Mouse (Mus musculus) gastrocnemius, postnatal 14 days (tissue): Measurements from ENCODE around the gene Manf. TPM values are rescaled to one million over a fixed set of nuclear protein-coding genes. Genes with fewer than 3 reads are reported as not detected.

Experiments used
- DNase-seq: peaks from one replicate; pipeline ENCODE4 v3.0.0; 2021; ENCODE audit warnings: mixed read lengths
- intact Hi-C: fragments of 180-260 bp; cut with DNase I; formaldehyde crosslinking; loops from one replicate; pipeline ENCODE4 v1.15.1; 2025; ENCODE audit warnings: low total_unique reads
- total RNA-seq, 2 experiments: library from RNA; stranded (reverse); gene quantifications; 2 replicates each; pipeline ENCODE4 v1.2.3; 2021

Gene Manf
- total RNA-seq, 2 experiments from 2014 or later, result 47.4 to 61.3 TPM

DNA sequence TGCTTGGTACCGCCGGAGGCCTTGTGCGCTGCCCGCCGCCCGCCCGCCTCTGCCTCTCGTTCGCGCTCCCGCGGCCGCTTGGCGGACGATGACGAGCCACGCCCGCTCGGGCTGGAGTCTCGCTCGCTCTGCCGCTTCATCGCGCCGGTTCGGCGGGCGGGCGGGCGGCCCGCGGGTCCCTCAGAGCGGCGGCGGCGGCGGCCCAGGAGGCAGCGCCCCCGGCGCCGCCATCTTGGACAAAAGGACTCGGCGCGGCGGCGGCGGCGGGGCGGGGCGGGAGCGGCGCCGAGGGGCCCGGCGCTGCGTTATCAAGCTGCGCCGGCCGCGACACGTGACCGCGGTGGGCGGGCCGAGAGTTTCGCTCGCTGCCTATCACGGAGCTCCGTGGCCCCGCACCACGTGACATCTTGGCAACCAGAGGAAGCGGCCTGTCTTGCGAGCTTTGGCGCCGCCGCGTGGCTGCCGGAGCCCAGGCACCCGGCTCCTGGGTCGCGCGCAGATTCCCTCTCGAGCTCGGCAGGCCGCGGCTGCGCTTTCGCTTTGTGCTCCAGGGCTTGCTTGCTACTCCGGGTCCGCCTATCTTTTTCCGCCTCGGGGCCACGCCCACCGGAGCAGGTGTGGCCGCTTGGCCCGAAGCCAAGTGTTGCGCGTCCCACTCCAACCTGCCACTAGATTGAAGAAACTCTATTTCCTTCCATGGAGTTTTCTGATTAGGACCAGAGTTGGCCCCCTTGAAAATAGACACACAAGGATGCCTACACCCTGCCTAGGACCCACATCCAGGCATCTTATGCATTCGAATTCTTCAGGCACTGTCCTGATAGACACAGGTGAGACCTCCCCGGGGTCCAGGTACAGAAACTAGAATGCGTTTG lies 4.7 kb downstream of the Manf start, which contains the start of gene Rbm15b:
Gene Rbm15b, minus strand, starts transcription at position 601 of the 875 bp plus-strand sequence.
- intact Hi-C loops, result loop anchor here (10.0 kb wide), 2 partner anchors 62 to 202 kb away; partner anchors contain the start of genes Dcaf1 and Tex264
- DNase-seq, result peak; percentile 99

DNA sequence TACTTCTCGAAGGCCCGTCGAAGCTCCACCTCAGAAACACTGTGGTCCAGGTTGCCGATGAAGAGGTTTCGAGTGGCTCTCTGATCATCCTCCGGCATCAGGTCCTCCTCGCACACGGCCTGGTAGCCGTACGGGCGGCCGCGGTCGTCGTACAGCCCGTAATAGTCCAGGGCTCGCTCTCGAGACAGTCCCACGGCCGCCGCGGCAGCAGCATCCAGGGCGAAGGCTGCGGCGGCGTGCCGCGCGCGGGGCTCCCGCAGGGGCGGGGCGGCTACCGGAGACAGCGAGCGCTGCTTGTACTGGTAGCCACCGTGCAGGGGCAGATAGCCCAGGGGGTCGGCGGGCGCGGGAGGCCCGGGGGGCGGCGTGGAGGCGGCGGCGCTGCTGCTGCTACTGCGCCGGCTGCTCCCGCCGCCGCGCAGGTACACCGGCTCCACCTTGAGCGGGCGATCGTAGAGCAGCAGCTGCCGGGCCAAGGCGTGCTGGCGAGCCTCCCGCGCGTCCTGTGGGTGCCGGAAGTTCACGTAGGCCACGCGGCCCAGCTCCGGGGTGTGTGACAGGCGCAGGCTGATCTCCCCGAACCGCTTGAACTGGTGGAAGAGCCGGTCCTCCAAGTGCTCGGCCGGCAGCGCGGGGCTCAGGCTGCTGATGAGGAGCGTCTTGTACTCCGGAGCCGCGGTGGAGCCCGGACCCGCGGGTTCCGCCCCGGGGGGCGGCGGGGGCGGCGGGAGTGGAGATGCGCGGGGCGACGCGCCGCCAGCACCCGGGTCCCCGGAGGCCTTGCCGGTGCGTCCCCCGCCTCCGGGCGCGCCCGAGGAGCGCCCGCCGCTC lies 5.7 kb downstream of the Manf start:
- DNase-seq, result peak; percentile 42
- intact Hi-C loops, result loop anchor here (10.0 kb wide), 2 partner anchors 61 to 201 kb away; partner anchors contain the start of genes Dcaf1 and Tex264

DNA sequence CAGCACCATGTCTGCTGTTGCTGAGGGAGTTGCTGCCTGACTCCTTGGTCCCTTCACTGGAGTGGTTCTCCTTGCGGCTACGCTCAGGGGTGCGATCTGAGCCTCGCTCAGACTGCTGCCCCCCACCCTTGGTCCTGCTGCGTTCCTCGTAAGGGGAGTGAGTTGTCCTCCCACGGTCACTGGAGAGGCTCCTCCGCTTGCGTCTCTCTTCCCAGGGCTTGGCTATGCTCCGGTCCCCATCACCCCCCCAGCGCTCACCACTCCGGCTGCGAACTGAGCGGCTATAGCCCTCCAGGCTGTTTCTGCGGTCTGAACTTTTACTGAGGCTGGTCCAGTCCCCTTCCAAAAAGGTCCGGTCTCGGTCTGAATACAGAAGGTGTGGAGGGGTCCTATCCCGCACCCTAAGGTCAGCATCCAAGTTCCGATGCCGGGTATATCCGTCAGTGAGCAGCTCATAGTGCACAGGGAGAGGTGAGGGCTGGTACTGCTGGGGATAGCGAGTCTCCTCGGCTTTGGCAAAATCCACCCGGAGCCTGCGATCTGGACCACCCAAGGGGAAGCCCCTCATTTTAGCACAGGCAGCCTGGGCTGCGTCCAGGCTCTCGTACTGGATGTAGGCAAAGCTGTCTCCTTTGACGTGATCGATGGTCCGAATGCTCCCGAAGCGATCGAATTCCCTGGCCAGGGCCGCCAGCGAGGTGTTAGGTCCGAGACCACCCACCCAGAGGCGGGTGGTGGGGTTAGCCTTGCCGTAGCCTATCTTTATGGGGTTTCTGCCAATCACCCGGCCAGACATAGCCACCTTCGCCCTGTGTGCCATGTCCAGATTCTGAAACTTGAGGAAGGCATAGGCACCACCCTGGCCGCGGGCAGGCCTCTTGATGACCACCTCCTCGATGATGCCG lies 6.5 kb downstream of the Manf start:
- no peak for DNase-seq
- intact Hi-C loops, result loop anchor here (10.0 kb wide), 2 partner anchors 60 to 200 kb away; partner anchors contain the start of genes Dcaf1 and Tex264

DNA sequence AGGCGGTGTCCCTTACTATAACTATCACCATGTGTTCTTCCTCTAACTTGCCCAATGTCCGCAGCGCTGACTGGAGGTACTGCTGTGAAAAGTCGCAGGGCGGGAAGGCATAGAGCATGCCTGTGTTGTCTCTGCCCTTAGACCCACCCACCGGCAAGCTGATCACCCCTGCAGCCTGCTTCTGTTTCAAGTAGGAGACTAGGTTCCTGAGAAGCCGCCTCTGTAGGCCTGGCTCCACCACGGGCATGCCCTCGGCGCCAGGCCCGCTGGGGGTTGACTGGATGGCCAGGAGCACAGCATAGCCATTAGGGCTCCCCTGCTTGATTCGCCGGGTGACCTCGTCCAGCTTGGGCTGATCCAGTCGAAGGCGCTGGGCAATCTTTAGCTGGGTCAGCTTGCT lies 7.5 kb downstream of the Manf start:
- no peak for DNase-seq
- intact Hi-C loops, result loop anchor here (10.0 kb wide), 2 partner anchors 60 to 200 kb away; partner anchors contain the start of genes Dcaf1 and Tex264

DNA sequence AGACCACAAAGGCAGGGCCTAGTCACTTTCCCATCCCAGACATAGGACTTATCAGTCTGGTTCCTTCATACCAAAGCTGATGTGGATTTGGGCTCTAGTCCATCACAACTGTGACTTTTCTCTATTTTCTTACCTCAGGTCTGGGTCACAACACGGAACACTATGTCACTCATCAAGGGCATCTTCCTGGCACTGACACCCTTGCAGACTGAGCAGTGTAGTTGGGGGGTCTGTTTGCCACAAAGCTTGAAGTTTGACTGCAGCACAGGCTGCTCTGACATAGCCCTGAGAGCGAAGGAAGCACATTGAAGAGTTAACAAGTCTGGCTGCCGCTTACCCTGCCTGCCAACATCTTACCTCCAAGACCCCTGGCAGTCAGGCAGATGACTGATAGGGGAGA lies 8.7 kb downstream of the Manf start:
- no peak for DNase-seq

DNA sequence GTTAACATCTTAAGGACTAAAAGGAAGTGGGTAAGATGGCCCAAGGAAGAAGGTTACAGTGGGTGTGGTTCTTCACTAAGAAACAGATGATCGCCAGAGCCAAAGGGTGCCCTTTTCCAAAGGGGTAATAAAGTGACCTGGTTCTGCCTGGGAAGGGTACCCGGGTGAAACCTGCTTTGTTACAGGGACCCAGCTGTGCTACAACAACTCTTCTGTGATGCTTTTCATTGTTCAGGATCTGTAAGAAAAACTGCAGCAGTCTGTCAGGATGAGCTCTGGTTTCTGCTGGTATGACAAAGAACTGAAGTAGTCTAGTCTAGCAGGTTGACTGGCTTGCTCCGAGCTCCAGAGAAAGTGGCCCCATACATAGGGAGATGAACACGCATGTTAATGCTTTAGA lies 9.6 kb downstream of the Manf start:
- intact Hi-C loops, result loop anchor here (10.0 kb wide), 2 partner anchors 57 to 197 kb away; partner anchors contain the start of genes Dcaf1 and Tex264
- DNase-seq, result no peak

More for the DNA sequence above, 8.7 kb downstream of the Manf start:
- intact Hi-C loops, result loop anchor here (10.0 kb wide), 2 partner anchors 58 to 198 kb away; partner anchors contain the start of genes Dcaf1 and Tex264

DNA sequence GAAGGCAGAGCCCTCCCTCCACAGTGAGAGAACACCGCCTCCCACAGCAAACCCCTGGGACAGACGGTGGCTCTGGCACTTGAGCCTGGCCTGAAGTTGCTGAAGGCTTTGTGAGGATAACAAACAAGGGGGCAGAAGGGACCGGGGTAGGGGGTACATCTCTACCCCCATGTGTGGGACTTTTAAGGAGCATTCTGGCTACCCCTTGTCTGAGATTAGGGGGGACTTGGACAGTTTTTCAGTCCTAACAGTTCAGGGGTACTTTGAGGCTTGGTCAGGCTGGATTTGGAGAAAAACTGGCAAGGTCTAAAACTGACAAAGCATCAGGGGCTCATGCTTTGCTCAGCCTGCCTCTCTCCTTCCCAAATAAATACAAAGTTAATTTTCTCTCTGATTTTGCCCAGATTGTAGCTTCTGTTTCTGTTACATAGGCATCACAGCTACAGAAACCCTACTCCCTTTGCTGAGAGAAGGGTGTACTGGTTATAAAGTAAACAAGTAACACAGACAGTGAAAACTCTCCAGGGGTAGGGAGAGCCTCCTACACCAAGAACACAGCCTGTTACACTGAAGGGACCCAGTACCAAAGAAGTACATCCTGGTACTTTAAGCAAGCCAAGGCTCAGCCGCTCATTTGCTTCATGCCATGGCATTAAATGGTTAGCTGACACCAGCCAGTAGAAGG lies 10.6 kb downstream of the Manf start:
- intact Hi-C loops, result loop anchor here (10.0 kb wide), 2 partner anchors 56 to 196 kb away; partner anchors contain the start of genes Dcaf1 and Tex264
- DNase-seq, result no peak

DNA sequence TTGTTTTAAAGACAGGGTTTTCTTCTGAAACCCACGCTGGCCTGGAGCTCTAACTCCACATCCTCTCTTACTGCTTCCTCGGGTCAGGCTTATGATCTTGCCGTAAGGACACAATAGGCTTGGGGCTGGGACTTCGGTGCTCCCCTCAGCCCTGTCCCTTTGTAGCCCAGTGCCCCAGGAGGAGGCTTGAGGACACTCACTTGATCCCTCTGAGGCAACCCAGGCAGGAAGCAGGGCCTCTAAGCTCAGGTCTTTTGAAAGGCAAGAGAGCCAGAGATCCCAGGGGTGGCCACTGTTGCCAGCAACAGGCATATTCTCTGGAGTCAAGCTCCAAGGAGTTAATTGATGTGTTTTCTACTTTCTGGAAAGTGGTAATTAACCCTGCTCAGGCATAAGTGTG lies 12.3 kb downstream of the Manf start:
- intact Hi-C loops, result no loop called here
- DNase-seq, result no peak

DNA sequence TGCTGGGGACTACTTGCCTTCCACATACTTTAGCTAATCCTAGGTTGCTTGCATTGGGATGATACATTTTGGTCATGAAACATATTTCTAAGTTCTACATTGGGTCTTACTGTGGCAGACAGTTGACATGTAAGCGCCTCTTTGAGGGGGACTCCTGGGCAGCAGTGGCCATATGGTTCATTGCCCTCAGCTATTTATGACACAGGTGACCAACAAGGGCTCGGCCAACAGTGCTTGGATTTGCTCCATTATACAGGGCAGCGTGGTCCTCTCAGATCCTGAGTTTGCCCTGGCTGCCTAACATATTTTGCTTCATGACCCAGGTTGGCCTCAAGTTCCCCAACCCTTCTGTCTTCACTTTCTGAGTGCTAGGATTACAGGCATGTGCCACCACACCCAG lies 15.1 kb downstream of the Manf start:
- intact Hi-C loops, result no loop called here
- no peak for DNase-seq

DNA sequence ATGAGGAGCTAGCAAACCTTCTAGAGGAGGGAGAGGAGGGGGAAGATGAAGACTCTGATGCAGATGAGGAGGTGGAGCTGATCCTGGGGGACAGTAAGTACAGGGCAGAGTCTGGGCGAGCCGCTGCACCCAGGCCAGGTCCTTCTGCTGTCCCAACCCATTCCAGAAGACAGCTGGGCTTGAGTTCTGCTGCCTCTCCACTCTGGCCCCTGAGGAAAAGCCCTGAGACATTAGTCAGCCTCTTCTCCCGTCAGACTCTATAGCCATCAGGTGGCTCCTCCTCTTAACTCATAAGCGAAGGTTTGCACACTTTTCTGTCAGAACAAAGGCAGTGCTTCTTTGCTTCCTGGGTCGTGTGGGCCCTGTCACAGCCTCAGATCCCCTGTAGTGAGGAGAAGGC lies 17.6 kb downstream of the Manf start:
- DNase-seq, result no peak
- intact Hi-C loops, result no loop called here

DNA sequence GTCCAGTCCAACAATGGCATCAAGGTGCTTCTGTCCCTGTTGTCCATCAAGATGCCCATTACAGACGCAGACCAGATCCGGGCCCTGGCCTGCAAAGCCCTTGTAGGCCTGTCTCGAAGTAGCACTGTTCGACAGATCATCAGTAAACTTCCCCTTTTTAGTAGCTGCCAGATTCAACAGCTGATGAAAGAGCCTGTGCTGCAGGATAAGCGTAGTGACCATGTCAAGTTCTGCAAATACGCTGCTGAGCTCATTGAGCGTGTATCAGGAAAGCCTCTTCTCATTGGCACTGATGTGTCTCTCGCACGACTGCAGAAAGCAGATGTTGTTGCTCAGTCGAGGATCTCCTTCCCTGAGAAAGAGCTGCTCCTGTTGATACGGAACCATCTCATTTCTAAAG lies 33.7 kb downstream of the Manf start:
- DNase-seq, result no peak
- intact Hi-C loops, result no loop called here

DNA sequence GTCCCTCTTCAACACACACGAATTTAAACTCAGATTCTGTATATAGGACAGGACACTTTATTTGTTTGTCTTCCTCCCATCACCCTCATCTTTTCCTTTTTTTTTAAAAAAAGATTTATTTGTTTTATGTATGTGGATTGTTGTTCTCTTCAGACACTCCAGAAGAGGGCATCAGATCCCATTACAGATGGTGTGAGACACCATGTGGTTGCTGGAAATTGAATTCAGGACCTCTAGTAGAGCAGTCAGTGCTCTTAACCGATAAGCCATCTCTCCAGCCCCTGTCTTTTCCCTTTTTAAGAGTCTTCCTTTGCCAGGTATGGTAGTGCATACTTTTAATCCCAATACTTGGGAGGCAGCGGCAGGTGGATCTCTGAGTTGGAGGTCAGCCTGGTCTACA lies 35.1 kb downstream of the Manf start:
- no peak for DNase-seq
- intact Hi-C loops, result no loop called here

DNA sequence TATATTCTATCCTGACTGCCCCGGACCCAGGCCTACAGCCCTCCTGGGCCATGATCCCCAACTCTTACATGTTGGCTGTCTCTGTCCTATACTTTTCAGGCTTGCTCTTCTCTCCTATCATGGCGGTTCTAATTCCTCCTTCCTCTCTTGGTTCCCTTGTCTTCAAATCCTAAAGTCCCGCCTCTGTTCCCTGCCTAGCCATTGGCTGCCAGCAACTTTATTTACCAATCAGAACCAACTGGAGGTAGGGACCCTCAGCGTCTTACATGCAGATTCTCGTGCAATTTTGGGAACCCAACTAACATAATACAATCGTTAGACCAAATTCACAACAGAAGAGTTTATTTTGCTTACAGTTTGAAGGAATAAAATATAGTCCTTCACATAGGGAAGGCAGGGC lies 49.0 kb downstream of the Manf start:
- intact Hi-C loops, result no loop called here
- no peak for DNase-seq

DNA sequence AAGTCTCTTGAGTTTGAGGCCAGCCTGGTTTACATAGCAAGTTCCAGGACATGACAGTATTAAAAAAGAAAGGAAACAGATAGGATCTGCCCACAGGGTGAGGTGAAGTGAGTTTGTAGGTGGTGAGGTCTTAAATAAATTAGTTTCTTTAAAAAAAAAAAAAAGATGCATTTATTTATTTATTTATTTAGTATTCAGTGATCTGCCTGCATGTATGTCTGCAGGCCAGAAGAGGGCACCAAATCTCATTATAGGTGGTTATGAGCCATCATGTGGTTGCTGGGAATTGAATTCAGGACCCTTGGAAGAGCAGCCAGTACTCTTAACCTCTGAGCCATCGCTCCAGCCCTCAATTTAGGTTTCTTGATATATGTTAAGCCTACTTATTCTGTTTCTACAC lies 51.2 kb downstream of the Manf start:
- intact Hi-C loops, result no loop called here
- DNase-seq, result no peak

DNA sequence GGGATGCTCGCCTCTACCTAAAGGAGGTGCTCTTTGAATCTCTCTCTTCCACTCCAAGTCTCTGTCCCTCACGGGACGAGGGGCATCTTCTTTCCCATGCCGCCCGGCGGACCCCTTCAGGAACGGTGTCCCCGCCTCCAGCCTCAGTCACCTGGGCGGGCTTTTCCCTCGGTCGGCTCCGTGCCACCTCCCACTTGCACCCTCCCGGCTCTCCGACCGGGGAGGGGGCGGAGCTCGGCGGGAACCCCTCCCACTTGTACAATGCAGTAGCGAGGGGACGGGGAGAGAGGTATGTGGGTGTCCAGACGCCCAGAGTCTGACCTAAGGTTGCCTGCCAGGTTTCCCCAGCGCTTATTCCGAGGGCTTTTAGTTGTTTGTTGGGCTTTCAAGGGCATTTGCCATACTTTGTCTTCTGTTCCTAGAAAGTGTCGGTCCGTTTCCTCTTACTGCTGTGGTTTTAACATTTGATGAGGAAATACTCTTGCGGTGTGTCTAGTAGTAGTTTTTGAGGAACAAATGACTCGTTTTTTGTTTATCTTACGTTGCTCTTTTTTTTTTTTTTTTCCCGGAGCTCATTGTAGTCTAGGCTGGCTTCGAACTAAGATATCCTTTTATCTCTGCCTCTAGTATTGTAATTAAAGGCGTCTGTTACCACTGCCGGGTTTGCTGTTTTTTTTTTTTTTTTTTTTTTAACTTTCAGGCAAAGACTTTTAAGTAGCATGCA lies 69.2 kb downstream of the Manf start:
- intact Hi-C loops, result loop anchor here (10.0 kb wide), 1 partner anchor 62 kb away; the partner anchor contains the start of gene Rbm15b
- peak; percentile 87 for DNase-seq

DNA sequence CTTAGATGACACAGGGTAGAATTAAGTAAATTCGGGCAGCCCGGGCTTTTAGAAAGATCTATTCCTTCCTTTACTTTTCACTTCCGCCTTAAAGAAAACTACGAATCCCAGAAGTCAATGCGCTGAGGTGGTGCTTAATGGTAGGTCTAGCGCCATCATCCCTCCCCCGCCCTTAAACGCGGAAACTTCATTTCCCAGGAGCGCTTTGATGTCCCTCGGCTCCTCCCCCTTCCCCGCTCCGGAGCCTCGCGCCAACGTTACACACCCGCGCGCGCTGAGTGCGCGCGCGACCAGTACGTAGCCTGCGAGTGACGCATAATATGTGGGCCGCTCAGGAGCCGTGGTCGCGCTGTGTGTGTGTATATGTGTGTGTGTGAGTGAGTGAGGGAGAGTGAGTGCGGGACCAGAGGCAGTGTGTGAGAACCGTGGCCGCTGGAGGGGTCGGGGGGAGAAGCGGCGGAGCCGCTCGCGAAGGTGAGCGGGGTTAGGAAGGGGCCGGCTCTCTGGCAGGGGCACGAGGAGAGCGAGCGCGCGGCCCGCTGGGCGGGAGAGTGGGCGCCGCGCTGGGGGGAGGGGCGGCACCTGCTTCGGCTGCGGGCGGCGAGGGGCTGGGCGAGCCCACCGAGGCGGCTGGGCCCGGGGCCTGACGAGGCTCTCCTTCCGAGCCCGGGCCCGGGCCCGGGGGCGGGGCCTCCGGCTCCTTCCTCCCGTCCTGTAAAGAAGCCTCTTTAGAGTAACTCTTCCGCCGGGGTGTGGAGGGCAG lies 70.0 kb downstream of the Manf start, which contains the start of gene Dcaf1:
Gene Dcaf1, plus strand, starts transcription at position 257 of the 763 bp plus-strand sequence.
- DNase-seq, result peak; percentile 94
- intact Hi-C loops, result loop anchor here (10.0 kb wide), 1 partner anchor 63 kb away; the partner anchor contains the start of gene Rbm15b
